Mouse (Mus musculus) adrenal gland, postnatal 14 days (tissue): ENCODE data around the gene Arl6ip4. TPM values are rescaled to one million over a fixed set of nuclear protein-coding genes. Genes with fewer than 3 reads are reported as not detected.

Source experiments
- DNase-seq: peaks from one replicate; pipeline ENCODE4 v3.0.0; 2021; ENCODE audit warnings: mixed read lengths
- total RNA-seq: library from RNA; stranded (reverse); gene quantifications from 2 replicates; pipeline ENCODE4 v1.2.3, GENCODE M21; 2021

The Arl6ip4 gene
- total RNA-seq, 1 experiment from 2014 or later: 48.5 TPM

DNA sequence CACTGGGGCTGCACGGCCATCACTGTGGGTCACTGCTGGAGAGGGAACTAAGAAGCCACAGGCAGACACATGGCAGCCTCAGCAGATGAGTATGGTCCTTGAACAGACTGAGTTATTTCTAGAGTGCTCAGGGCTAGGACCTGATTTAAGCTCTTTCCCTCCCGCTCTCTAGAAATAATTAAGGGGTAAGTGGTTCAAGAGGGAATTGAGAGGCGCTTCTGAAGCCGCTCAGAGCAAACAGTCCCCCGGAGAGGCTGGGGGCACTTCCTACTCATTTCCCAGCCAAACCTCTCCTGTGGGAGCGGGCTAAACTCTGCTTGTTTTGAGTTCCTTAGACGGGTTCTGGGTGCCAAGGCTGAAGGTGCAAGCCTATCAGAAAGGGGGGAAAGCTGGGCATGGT is 35.0 kb downstream of the Arl6ip4 start:
- no peak for DNase-seq

- DNase-seq: no peak
Observed at GRCm38 (mm10) chr5:124152734-124153133, 36.8 kb downstream of the Arl6ip4 start.

DNA sequence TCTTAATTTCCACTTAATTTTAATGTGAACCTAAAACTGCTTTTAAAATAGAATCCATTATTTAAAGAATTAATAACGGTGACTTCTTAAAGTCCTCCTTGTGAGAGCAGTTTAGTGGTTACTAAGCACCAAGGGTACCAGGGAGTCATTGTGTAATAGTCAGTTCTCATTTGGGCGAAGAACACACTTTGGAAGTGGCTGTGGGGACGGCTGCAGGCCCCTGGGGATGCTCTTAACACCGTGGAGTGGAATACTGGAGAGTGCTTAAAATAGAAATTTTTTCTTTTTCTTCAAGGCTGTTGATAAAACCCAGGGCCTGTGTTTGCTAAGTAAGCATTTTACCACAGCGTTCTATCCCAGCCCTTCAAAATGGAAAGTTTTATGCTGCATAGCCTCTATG is 40.1 kb downstream of the Arl6ip4 start:
- no peak for DNase-seq

DNA sequence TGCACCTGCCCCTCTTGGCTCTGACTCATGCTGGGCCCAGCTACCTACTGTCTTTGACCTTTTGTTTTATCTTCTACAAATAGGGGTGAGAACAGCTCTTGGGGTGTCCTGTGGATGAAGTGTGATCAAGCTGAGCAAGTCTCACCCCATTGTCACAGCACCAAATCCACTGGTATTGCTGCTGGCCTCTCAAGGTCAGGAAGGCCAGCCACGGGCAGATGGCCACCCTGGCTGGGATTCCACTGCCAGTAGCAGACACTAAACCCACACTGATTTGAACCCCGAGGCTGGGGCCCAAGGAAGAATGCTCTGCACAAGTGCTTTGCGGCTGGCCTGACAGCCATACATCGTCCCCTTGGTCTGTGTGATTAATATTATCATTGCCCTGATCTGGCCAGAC is 42.4 kb downstream of the Arl6ip4 start:
- DNase-seq: no peak

DNA sequence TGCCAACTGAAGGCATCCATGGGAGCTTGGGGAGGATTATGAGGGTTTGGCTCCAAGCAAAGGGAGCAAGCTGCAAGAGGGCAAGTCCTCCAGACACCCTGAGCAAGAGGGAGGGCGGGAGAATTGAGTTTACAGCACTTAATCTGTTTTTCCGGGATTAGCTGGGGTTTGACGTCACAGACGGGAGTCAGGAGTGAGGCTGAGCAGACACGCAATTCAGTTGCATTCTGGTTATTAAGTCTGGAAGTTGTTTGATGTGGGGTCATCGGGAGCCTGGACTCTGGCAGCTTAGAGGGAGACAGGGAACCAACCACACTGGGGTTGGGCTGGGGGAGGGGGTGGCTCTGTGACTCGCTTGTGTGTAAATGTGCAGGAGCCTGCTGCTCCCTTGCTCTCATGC is 43.6 kb downstream of the Arl6ip4 start:
- DNase-seq: no peak

GRCm38 (mm10) chr5:124161831-124162230 is 45.9 kb downstream of the Arl6ip4 start:
- no peak for DNase-seq

DNA sequence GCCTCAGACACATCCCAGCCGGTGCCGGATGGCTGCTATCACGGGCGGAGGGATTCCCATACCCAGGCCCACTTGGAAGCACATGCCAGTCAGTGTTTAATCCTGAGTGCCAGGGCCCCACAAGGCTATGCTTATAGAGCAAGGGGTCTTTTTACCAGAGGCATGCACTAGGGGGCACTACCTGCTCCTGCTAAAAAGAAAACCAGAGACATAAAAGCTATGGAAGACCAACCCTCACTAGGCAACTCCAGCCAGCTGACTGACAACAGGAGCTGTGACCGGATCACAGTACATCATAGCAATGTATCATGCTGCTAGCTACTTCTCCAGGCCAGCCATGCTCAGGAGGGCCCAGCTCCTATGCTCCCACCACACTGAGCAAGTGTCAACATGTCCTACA is 46.7 kb downstream of the Arl6ip4 start:
- DNase-seq: peak; percentile 78

GRCm38 (mm10) chr5:124163445-124163844 is 47.6 kb downstream of the Arl6ip4 start:
- DNase-seq: no peak

DNA sequence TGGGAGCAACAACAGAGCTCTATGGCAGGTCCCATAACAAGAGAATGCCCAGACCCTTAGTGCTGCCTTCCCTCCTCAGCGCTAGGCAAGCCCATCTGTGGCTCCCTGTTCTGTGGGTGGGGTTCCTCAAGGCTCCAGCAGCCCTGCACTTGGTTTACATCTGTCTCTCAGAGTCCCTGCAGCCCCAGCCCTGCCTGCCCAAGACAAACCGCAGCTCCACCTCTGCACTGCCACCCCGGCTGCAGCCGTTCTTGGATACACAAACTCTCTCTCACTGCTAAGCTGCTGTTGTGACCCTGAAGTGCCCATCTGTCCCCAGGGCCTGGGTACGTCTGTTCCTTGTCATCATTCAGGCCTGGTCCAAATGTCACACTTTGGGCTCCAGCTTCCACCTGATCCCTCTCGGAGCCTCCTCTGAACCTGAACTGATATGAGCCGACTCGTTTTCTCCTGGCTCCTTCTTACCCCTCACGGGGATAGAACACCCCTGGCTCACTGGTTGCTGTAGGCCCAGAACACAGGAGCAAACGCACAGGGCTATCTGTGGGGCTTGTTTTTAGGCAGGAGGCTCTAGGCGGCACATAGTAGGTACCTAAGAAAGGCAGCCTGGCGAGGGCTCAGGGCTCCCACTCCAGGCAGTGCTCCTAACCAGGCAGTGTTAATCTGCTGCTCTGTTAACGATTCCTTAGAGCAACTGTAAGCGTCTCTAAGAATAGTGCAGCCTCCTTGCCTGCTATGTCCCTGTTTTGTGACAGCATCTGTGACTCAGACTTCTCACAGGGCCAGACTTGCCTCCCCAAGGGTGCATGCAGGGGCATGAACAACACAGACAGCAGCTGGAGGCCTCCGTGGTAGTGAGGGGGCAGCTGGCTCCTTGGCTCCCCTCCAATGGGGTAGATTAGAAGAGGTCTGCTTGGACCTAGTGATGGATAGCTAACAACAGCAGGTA is 50.0 kb downstream of the Arl6ip4 start:
- DNase-seq: peak; percentile 60

- DNase-seq: no peak
Observed at GRCm38 (mm10) chr5:124166741-124167140, 50.9 kb downstream of the Arl6ip4 start.

DNA sequence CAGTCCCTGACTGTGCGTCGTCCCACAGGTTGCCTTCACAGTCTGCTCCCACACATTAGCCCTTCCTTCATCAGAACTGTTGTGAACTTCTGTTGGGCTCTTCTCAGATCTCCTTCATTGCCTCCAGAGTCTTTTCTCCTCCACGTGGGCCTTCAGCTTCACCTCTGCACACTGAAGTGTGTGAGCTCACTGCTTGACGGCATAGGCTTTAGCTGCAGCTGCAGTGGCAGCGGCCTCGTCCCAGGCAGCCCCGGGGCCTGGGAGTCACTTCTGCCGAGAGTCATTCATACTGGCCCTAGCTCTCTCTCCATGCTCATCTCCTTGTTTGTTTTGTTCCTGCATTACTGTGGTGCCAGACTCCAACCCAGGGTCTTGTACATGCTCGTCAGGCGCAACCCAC is 51.7 kb downstream of the Arl6ip4 start:
- no peak for DNase-seq

Other genes with a start within 250 kb of the Arl6ip4 start
- gene Hcar1, start 236.1 kb upstream of the Arl6ip4 start, total RNA-seq: 2.5 and 3.2 TPM in 2 replicates
- 78.3 and 86.9 TPM in 2 replicates for gene Denr, start 208.9 kb upstream of the Arl6ip4 start, total RNA-seq
- gene Gm43518, start 188.7 kb upstream of the Arl6ip4 start, total RNA-seq: 1.7 TPM in 1 of 2 replicates, not detected in the other
- 4.7 and 5.0 TPM in 2 replicates for gene Ccdc62, start 185.4 kb upstream of the Arl6ip4 start, total RNA-seq
- gene Hip1r, start 142.5 kb upstream of the Arl6ip4 start, total RNA-seq: 18.0 and 26.6 TPM in 2 replicates
- 65.2 and 85.1 TPM in 2 replicates for gene Vps37b, start 83.8 kb upstream of the Arl6ip4 start, total RNA-seq
- 10.5 and 10.6 TPM in 2 replicates for gene Abcb9, start 20.3 kb upstream of the Arl6ip4 start, total RNA-seq
- gene Ogfod2, start 3.8 kb upstream of the Arl6ip4 start, total RNA-seq: 35.8 and 37.1 TPM in 2 replicates
- 48.8 and 51.8 TPM in 2 replicates for gene Pitpnm2, start 133.7 kb downstream of the Arl6ip4 start, total RNA-seq
- gene Mphosph9, start 211.9 kb downstream of the Arl6ip4 start, total RNA-seq: 6.6 and 7.7 TPM in 2 replicates
- 12.9 and 13.7 TPM in 2 replicates for gene 2810006K23Rik, start 212.0 kb downstream of the Arl6ip4 start, total RNA-seq
- 143 and 159 TPM in 2 replicates for gene Cdk2ap1, start 247.0 kb downstream of the Arl6ip4 start, total RNA-seq